Mouse (Mus musculus): Measurements from ENCODE around the gene Piezo1.

GRCm38 (mm10) chr8:122526084-122526483 is 25.0 kb downstream of the Piezo1 start:
- TF ChIP-seq CTCF (conservative IDR thresholded peaks at IDR 0.05; ENCODE audit: low read length) (no peak), POU5F1 (IDR thresholded peaks at IDR 0.05; ENCODE audit: borderline replicate concordance, low read length) (no peak)

All from E14TG2a.4 (cell line).